Mouse (Mus musculus) monocyte, adult 5-6 weeks (primary cell): ENCODE data around the gene Ak5. TPM values are rescaled to one million over a fixed set of nuclear protein-coding genes. Genes with fewer than 3 reads are reported as not detected.
"Not testable (repeated sequence)": the region's sequence is repeated elsewhere in the genome, so short reads cannot be mapped to it uniquely, and the experiment has no call there.

ENCODE experiments used
- ATAC-seq: fragments of 153-309, 156-312 bp; replicated peaks from 2 replicates; pipeline ENCODE4 v1.8.0; 2017; ENCODE audit warnings: mild to moderate bottlenecking; ENCODE audit not compliant: low TSS enrichment, insufficient number of reproducible peaks, severe bottlenecking, poor library complexity, low FRiP score
- total RNA-seq: library from RNA; stranded (forward); fragments of 200-1000, 200-491, 200-594 nt; gene quantifications from 3 replicates; pipeline ENCODE4 v1.2.3, GENCODE M21; 2017

The Ak5 gene
- total RNA-seq, 1 experiment from 2014 or later: not detected

GRCm38 (mm10) chr3:152468032-152468431 is 200.1 kb downstream of the Ak5 start:
- no peak for ATAC-seq

DNA sequence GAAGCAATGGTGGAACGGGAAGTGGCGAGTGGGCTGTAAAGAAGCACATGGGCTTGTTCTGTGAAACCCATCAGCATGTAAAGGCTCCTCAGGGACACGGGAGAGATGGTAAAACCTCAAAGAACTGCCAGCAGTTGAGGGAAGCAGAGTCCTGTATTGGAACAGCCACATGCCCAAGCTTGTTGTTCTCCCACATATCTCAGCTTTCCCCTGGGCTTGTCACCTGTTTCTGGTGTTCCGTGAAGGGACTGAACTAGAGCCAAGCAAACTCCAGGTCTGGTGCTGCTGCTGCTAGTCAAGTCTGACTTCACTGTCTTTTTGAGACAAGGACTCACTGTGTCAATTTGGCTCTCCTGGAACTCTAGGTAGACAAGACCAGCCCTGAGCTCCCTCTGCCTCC is 200.8 kb downstream of the Ak5 start:
- ATAC-seq: no peak

- ATAC-seq: no peak
Measured at GRCm38 (mm10) chr3:152466849-152467248, 201.3 kb downstream of the Ak5 start.

GRCm38 (mm10) chr3:152465338-152465737 is 202.8 kb downstream of the Ak5 start:
- ATAC-seq: no peak

DNA sequence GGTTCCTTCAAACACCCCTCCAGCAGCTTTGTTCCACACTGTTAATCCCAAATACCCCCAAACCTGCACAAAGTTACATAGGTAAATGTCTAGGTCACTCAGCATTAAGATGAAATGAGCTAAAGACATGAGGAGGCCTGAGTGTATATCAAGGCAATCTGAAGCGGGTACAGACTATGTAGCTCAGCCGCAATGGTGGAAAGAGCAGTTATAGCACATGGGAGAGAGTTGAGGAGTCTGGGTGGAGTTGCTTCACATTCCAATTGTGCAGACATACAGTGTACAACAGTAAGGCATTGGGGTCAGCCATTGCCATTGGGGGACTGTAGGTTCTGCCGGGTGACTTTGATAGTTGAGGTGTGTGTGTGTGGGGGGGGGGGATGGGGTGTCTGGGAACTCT is 203.7 kb downstream of the Ak5 start:
- ATAC-seq: no peak

- no peak for ATAC-seq
Measured at GRCm38 (mm10) chr3:152462900-152463299, 205.3 kb downstream of the Ak5 start.

DNA sequence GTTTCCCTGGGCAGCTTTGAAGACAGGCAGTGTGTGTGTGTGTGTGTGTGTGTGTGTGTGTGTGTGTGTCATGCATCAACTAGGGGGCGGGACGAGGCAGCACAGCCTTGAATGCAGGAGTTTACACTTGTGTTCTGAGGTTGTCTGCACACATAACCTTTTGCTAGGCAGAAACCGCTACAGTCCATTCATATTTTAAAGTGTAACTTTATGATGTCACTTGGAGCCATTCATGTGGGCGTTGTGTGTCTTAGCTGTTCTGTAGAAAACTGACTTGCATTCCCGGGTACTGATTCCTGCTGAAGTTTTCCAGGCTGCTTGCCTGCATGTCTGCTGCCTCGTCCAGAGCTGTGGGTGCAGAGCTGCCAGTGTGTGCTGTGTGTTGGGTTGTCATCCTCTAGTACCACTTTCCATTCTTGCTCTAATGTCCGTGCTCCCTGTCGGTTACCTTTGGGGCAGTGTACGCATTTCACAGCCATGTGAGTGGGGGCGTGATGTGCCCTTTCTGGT is 206.1 kb downstream of the Ak5 start:
- no peak for ATAC-seq

DNA sequence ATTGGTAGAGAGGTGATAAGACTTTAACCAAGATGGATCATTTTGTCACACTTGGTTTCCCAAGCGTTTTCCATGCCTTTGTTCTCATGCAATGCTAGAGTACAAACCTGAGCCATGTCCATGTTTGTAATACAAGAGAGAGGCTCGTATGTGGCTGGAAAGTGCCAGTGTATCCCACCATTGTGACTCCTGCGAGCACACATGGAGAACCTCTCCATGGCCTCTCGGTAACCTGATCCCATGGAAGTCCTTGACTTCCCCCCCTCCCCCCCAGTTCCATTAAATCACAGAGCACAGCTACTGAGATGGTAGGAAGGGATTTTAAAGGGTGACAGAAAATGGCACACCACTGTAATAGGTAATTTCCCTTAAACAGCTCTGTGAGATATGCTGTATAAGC is 207.4 kb downstream of the Ak5 start:
- ATAC-seq: no peak

DNA sequence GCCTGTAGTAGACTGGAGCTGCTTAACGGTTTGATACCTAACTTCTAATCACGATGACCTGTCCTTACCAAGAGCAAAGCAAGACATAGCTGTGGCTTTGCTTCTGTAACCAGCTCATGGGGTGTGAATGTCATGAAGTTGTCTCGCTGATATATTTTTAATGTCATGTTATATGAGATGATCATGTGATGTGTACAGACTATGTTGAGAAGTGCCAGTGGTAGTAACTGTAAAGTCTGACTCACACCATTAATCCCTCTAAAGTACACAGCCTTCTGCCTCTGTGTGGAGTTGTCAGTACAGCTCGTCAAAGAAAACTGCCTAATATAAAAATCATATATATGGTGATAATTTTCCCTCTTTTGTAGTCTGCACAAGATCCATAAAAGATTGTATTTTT is 209.3 kb downstream of the Ak5 start:
- ATAC-seq: not testable (repeated sequence)

DNA sequence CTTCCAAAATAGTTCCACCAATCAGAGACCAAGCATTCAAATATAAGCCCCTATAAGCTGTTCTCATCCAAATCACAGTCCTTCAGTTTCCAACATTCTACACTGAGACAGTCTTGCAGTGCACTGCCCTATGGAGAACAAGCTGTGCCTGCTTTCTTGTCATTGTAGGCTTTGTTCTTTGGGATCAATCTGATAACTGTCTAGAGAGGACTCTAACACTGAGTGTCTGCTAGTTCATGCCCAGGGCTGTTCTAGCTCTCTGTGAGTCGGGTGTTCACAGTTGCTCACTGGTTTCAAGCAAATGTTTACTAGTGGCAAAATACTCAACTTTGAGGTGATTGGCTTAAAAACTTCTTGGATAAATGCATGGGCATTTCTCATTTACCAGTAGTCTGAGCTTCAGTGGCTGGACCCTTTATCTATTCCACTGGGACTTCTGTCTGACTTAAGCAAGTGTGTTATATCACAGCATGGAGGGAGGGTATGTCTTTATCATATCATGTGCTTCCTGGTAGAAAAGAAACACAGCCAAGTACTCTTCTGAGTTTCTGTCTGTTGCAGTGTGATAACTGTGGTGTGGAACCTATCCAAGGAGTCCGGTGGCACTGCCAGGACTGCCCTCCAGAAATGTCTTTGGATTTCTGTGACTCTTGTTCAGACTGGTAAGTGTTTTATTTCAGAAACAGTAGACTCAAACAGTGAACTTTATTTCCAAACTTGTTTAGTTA is 210.7 kb downstream of the Ak5 start:
- no peak for ATAC-seq

GRCm38 (mm10) chr3:152453163-152453562 is 215.0 kb downstream of the Ak5 start:
- ATAC-seq: no peak

- ATAC-seq: no peak
Measured at GRCm38 (mm10) chr3:152446966-152447365, 221.2 kb downstream of the Ak5 start.

DNA sequence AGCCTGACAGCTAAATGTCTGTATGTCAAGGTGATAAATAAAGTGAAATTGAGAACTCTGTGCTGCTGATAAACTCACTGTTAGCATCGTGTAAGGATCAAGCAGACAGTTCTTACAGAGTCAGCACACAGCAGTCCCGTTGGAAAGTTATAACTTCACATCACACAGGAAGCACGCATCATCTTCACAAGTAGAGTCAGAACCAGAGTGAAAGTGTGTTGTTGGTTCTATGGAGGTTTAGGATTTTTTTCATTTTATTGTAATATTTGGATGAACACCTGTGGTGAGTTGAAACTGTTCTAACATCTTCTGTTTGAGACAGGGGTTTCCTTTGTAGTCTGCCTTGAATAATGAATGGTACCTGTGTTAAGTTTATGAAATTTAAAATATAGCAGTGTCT is 224.0 kb downstream of the Ak5 start:
- no peak for ATAC-seq

GRCm38 (mm10) chr3:152442795-152443194 is 225.4 kb downstream of the Ak5 start:
- ATAC-seq: no peak

- ATAC-seq: no peak
Measured at GRCm38 (mm10) chr3:152438068-152438467, 230.1 kb downstream of the Ak5 start.

- ATAC-seq: no peak
Measured at GRCm38 (mm10) chr3:152435590-152435989, 232.6 kb downstream of the Ak5 start.

DNA sequence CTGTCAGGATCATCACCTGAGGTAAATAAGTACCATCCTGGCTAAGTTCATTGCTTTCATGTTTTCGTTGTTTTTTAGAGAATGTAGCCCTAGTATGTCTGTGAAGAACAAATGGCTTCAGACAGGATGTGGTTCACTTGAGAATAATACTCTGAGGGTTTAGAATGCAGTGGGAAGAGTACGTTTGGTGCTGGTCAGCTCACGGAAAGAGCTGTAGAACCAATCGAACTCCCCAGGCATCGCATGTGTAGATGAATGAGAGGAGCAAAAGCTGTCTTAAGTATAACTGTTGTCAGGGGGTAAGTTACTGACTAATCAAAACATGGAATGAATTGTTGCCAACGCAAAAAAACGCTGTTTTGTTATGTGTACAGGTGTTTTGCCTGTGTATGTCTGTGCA is 235.5 kb downstream of the Ak5 start:
- no peak for ATAC-seq

GRCm38 (mm10) chr3:152428925-152429324 is 239.2 kb downstream of the Ak5 start:
- no peak for ATAC-seq
